Mouse (Mus musculus): ENCODE results near the gene Lrrn2. TPM values are rescaled to one million over a fixed set of nuclear protein-coding genes. Genes with fewer than 3 reads are reported as not detected.

The Lrrn2 gene
- total and polyA plus RNA-seq, 3 experiments = not detected

DNA sequence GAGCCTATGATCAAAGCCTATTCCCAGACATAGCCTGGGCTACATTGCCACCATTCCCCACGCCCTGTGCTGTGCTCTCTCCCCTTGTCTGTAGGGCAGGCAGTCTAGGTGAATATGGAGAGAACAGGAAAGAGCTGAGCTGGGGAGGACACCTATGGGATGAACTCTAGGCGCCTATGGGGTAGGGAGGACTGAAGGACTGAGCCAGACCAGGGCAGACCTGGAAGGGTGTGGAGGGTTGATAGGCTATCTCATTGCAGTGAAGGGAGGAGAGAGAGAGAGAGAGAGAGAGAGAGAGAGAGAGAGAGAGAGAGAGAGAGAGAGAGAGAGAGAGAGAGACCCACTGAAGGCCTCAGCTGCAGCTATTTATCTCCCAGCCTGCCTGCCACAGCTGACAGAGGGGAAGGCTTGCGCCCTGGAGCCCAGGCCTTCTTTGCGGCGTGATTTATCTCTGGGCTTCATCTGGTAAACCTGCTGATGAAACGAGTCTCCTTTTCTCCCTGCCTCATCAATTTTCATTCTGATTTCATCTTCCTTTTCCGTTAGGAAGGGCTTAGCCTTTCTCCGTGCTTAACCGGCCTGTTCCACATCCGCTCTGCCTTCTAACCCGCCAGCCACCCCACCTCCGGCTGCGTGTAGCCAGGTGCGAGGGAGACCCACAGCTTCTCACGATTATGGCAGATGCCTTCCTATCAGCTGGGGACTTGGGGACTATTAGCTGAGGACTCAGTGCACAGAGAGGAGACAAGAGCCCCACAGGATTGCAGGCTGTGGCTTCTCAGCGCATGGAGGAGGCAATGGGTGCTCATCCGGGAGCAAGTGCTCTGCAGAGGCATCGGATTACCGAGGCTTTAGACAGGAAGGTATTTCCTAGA lies 48.2 kb downstream of the Lrrn2 start:
- Histone ChIP-seq H3K27ac (ENCODE audit: control insufficient read depth, low read depth, low read length) (no peak overlapping the region), H3K9ac (ENCODE audit: control insufficient read depth, low read depth, low read length, poor library complexity, severe bottlenecking) (no peak overlapping the region), H3K4me3 (ENCODE audit: control insufficient read depth in 1 of 2, insufficient read depth in 1 of 2, low read depth in 2 of 2, low read length in 2 of 2) (no peak overlapping the region), H3K79me2 (ENCODE audit: control insufficient read depth, insufficient read depth, low read length, poor library complexity) (no peaks in the 10 kb centered on the region), H3K27me3 (ENCODE audit: control insufficient read depth in 1 of 2, insufficient read depth in 2 of 2, low read length in 2 of 2) (peaks cover 0 to 11% of the 10 kb centered on the region in 2 experiments; a peak in 2 of 4 replicates), H3K4me1 (ENCODE audit: control insufficient read depth in 1 of 2, insufficient read depth in 2 of 2, low read length in 2 of 2) (no peaks in the 10 kb centered on the region), H3K36me3 (ENCODE audit: control insufficient read depth in 1 of 2, insufficient read depth in 2 of 2, low read length in 2 of 2) (no peaks in the 10 kb centered on the region), H3K9me3 (replicated peaks; ENCODE audit: insufficient read depth, low read length) (no peaks in the 10 kb centered on the region)
- DNase-seq (ENCODE audit: low read depth, low spot score) = no peak
- TF ChIP-seq TBP (IDR thresholded peaks at IDR 0.05; ENCODE audit: low read depth, low read length) = no peak
- TF ChIP-seq USF2 (IDR thresholded peaks at IDR 0.05; ENCODE audit: borderline replicate concordance in 1 of 2, insufficient read depth in 1 of 2, low read depth in 1 of 2, low read length in 2 of 2) = no peak
- TF ChIP-seq GATA1 (IDR thresholded peaks at IDR 0.05; ENCODE audit: low read depth, low read length) = no peak
- no peak for TF ChIP-seq MAX (IDR thresholded peaks at IDR 0.05; ENCODE audit: low read length)
- no peak for TF ChIP-seq TAL1 (IDR thresholded peaks at IDR 0.05; ENCODE audit: low read length)
- TF ChIP-seq POLR2AphosphoS5 (IDR thresholded peaks at IDR 0.05; ENCODE audit: borderline replicate concordance, low read depth, low read length) = no peak
- no peak for TF ChIP-seq MAZ (IDR thresholded peaks at IDR 0.05; ENCODE audit: low read depth, low read length)
- TF ChIP-seq KAT2A (conservative IDR thresholded peaks at IDR 0.05; ENCODE audit: low read depth, low read length) = no peak
- no peak for TF ChIP-seq ZKSCAN1 (IDR thresholded peaks at IDR 0.05; ENCODE audit: low read depth, low read length)
- TF ChIP-seq NELFE (IDR thresholded peaks at IDR 0.05; ENCODE audit: low read depth, low read length) = no peak
- no peak for TF ChIP-seq ZMIZ1 (IDR thresholded peaks at IDR 0.05; ENCODE audit: low read depth, low read length)
- TF ChIP-seq JUND (IDR thresholded peaks at IDR 0.05; ENCODE audit: low read depth, low read length) = no peak
- no peak for TF ChIP-seq HCFC1 (IDR thresholded peaks at IDR 0.05; ENCODE audit: low read depth, low read length)
- no peak for TF ChIP-seq EP300 (IDR thresholded peaks at IDR 0.05; ENCODE audit: low read depth in 1 of 2, low read length in 2 of 2)
- TF ChIP-seq SIN3A (IDR thresholded peaks at IDR 0.05; ENCODE audit: low read length) = no peak
- no peak for TF ChIP-seq GABPA (IDR thresholded peaks at IDR 0.05; ENCODE audit: low read depth, low read length)
- TF ChIP-seq ETS1 (IDR thresholded peaks at IDR 0.05; ENCODE audit: low read depth, low read length) = no peak
- no peak for TF ChIP-seq ZC3H11A (IDR thresholded peaks at IDR 0.05; ENCODE audit: low read depth, low read length)
- TF ChIP-seq BHLHE40 (IDR thresholded peaks at IDR 0.05; ENCODE audit: borderline replicate concordance, low read depth, low read length) = no peak

- Histone ChIP-seq H3K27me3 (ENCODE audit: control insufficient read depth in 1 of 2, insufficient read depth in 2 of 2, low read length in 2 of 2) (peaks cover 0 to 10% of the 10 kb centered on the region in 2 experiments; a peak in 2 of 4 replicates), H3K27ac (ENCODE audit: control insufficient read depth, low read depth, low read length) (no peak overlapping the region), H3K4me3 (ENCODE audit: control insufficient read depth in 1 of 2, insufficient read depth in 1 of 2, low read depth in 2 of 2, low read length in 2 of 2) (no peak overlapping the region), H3K36me3 (ENCODE audit: control insufficient read depth in 1 of 2, insufficient read depth in 2 of 2, low read length in 2 of 2) (no peaks in the 10 kb centered on the region), H3K79me2 (ENCODE audit: control insufficient read depth, insufficient read depth, low read length, poor library complexity) (no peaks in the 10 kb centered on the region), H3K9me3 (replicated peaks; ENCODE audit: insufficient read depth, low read length) (no peaks in the 10 kb centered on the region), H3K4me1 (ENCODE audit: control insufficient read depth in 1 of 2, insufficient read depth in 2 of 2, low read length in 2 of 2) (no peaks in the 10 kb centered on the region), H3K9ac (ENCODE audit: control insufficient read depth, low read depth, low read length, poor library complexity, severe bottlenecking) (no peak overlapping the region)
- DNase-seq (ENCODE audit: low read depth, low spot score) = no peak
- no peak for TF ChIP-seq ZNF384 (IDR thresholded peaks at IDR 0.05; ENCODE audit: low read depth, low read length)
- no peak for TF ChIP-seq TCF12 (IDR thresholded peaks at IDR 0.05; ENCODE audit: low read depth, low read length)
- no peak for TF ChIP-seq CTCF (IDR thresholded peaks at IDR 0.05 in 2 of 3, conservative IDR thresholded peaks at IDR 0.05 in 1 of 3; ENCODE audit: control insufficient read depth in 1 of 3, insufficient read depth in 1 of 3, low read depth in 2 of 3, low read length in 3 of 3, poor library complexity in 1 of 3, severe bottlenecking in 1 of 3)
- no peak for TF ChIP-seq EP300 (IDR thresholded peaks at IDR 0.05; ENCODE audit: low read depth in 1 of 2, low read length in 2 of 2)
- TF ChIP-seq MXI1 (IDR thresholded peaks at IDR 0.05; ENCODE audit: low read depth, low read length) = no peak
- no peak for TF ChIP-seq USF1 (IDR thresholded peaks at IDR 0.05; ENCODE audit: low read depth, low read length)
- TF ChIP-seq KAT2A (conservative IDR thresholded peaks at IDR 0.05; ENCODE audit: low read depth, low read length) = no peak
- no peak for TF ChIP-seq USF2 (IDR thresholded peaks at IDR 0.05; ENCODE audit: borderline replicate concordance in 1 of 2, insufficient read depth in 1 of 2, low read depth in 1 of 2, low read length in 2 of 2)
- TF ChIP-seq NELFE (IDR thresholded peaks at IDR 0.05; ENCODE audit: low read depth, low read length) = no peak
- no peak for TF ChIP-seq JUND (IDR thresholded peaks at IDR 0.05; ENCODE audit: low read depth, low read length)
- no peak for TF ChIP-seq UBTF (IDR thresholded peaks at IDR 0.05; ENCODE audit: borderline replicate concordance, insufficient read depth, low read depth, low read length)
- TF ChIP-seq CHD2 (IDR thresholded peaks at IDR 0.05; ENCODE audit: low read length) = no peak
- TF ChIP-seq GATA1 (IDR thresholded peaks at IDR 0.05; ENCODE audit: low read depth, low read length) = no peak
- no peak for TF ChIP-seq TBP (IDR thresholded peaks at IDR 0.05; ENCODE audit: low read depth, low read length)
- no peak for TF ChIP-seq BHLHE40 (IDR thresholded peaks at IDR 0.05; ENCODE audit: borderline replicate concordance, low read depth, low read length)
- no peak for TF ChIP-seq ZKSCAN1 (IDR thresholded peaks at IDR 0.05; ENCODE audit: low read depth, low read length)
- TF ChIP-seq POLR2AphosphoS5 (IDR thresholded peaks at IDR 0.05; ENCODE audit: borderline replicate concordance, low read depth, low read length) = no peak
- no peak for TF ChIP-seq HCFC1 (IDR thresholded peaks at IDR 0.05; ENCODE audit: low read depth, low read length)
- TF ChIP-seq MAX (IDR thresholded peaks at IDR 0.05; ENCODE audit: low read length) = no peak
These were observed 48.8 kb downstream of the Lrrn2 start for GRCm38 (mm10) chr1:132928907-132929250.
